Mouse (Mus musculus): ENCODE data around the gene Rad50. TPM values are rescaled to one million over a fixed set of nuclear protein-coding genes. Genes with fewer than 3 reads are reported as not detected.
A peak's percentile ranks its signal among the peaks of the same experiment; 100 is the strongest.

The Rad50 gene
- polyA plus RNA-seq, 2 experiments = 5.1 to 10.3 TPM

- Histone ChIP-seq H3K9me3 (ENCODE audit: control insufficient read depth, low read length) (no peaks in the 10 kb centered on the region), H3K27ac (peak overlapping the region; percentile 61; the same call in 1 of the 2 replicates), H3K4me2 (ENCODE audit: low read depth) (peak overlapping the region; percentile 60), H3K4me3 (ENCODE audit: insufficient read depth in 1 of 2, low read depth in 2 of 2, low read length in 2 of 2) (no peak overlapping the region), H3K36me3 (replicated peaks; ENCODE audit: control insufficient read depth, insufficient read depth, low read depth) (peaks cover 13% of the 10 kb centered on the region), H3K27me3 (ENCODE audit: control insufficient read depth, insufficient read depth, low read length) (no peaks in the 10 kb centered on the region), H3K4me1 (replicated peaks; ENCODE audit: control insufficient read depth in 2 of 2, insufficient read depth in 2 of 2, low read length in 1 of 2) (peaks cover 21 to 32% of the 10 kb centered on the region in 2 experiments), H3K9ac (replicated peaks) (no peak overlapping the region)
- peak in 2 of 3 experiments; percentile 22 to 28 for DNase-seq (ENCODE audit: low read depth in 3 of 3, low spot score in 3 of 3)
- WGBS (ENCODE audit: insufficient replicate concordance) = 18% methylated on average over 6 of the region's 6 CpGs
- ATAC-seq (ENCODE audit: insufficient read depth) = peak; percentile 52; the same call in 1 of the 2 replicates
- TF ChIP-seq CTCF (IDR thresholded peaks at IDR 0.05; ENCODE audit: low read depth) = no peak
- no peak for TF ChIP-seq EP300 (IDR thresholded peaks at IDR 0.05; ENCODE audit: low read depth)
Measured at GRCm38 (mm10) chr11:53657828-53658227, 49.3 kb downstream of the Rad50 start.

DNA sequence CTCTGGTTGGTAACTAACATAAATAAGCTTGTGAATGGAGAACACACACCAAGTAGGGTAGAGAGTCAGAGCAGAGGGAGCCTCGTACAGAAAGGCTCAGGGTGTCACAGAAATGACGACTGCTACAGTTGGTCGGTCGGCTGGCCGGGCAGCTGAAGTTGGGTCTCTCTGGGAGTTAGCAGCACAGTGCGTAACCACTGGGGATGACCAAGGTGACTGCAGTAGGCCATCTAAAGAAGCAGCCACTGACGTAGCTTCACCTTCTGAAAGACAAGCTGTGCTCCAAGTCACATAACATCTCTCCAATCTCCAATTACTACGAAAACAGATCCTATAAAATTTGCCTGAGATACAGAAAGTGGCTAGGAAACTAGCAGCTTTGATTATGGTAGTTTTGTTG lies 49.7 kb downstream of the Rad50 start:
- TF ChIP-seq EP300 (IDR thresholded peaks at IDR 0.05; ENCODE audit: low read depth) (no peak), CTCF (IDR thresholded peaks at IDR 0.05; ENCODE audit: low read depth) (no peak)
- no peak overlapping the region for H3K4me3 ChIP-seq (ENCODE audit: insufficient read depth in 1 of 2, low read depth in 2 of 2, low read length in 2 of 2)
- H3K36me3 ChIP-seq (replicated peaks; ENCODE audit: control insufficient read depth, insufficient read depth, low read depth) = peaks cover 13% of the 10 kb centered on the region
- H3K27ac ChIP-seq = peak overlapping the region; percentile 61
- ATAC-seq (ENCODE audit: insufficient read depth) = no peak
- no peaks in the 10 kb centered on the region for H3K27me3 ChIP-seq (ENCODE audit: control insufficient read depth, insufficient read depth, low read length)
- H3K9me3 ChIP-seq (ENCODE audit: control insufficient read depth, low read length) = no peaks in the 10 kb centered on the region
- peaks cover 21 to 30% of the 10 kb centered on the region in 2 experiments for H3K4me1 ChIP-seq (replicated peaks; ENCODE audit: control insufficient read depth in 2 of 2, insufficient read depth in 2 of 2, low read length in 1 of 2)
- peak overlapping the region; percentile 60 for H3K4me2 ChIP-seq (ENCODE audit: low read depth)
- H3K9ac ChIP-seq (replicated peaks) = peak overlapping the region; percentile 19; the same call in 1 of the 2 replicates
- 57% methylated on average over 8 of the region's 8 CpGs for WGBS (ENCODE audit: insufficient replicate concordance)
- no peak for DNase-seq (ENCODE audit: low read depth in 3 of 3, low spot score in 3 of 3)

DNA sequence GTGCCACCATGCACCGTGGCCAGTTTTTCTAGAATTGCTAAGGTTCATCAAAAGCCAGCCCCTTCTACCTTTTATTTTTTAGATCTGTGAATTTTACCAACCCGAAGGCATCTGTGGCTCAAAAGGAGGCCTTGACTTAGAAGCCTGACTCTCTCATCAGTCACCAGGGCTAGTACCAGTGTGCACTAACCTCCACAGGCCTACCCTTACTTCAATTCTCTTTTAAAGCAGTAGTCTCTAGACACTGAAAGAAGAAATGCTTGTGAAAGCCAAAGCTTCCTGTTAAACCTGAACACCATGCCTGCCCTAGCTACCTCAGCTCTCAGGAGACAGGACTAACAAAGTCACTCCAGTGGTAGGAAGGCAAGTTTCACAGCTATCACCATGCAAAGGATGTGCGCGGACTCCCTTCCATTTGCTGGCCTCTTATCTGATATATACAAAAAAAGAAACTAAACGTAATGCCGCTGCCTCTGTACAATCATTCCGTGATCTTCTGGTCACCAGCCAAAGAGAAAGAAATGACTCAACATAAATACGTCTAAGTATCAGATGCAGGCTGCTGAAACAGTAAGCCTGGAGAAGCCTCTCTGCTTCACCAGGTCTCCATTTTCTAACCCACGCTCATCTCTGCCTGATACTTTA lies 50.4 kb downstream of the Rad50 start:
- no peak for TF ChIP-seq CTCF (IDR thresholded peaks at IDR 0.05; ENCODE audit: low read depth)
- no peak for TF ChIP-seq EP300 (IDR thresholded peaks at IDR 0.05; ENCODE audit: low read depth)
- Histone ChIP-seq H3K36me3 (replicated peaks; ENCODE audit: control insufficient read depth, insufficient read depth, low read depth) (peaks cover 17% of the 10 kb centered on the region), H3K9me3 (ENCODE audit: control insufficient read depth, low read length) (no peaks in the 10 kb centered on the region), H3K9ac (replicated peaks) (peak overlapping the region; percentile 34), H3K27ac (peak overlapping the region; percentile 62), H3K4me2 (ENCODE audit: low read depth) (peak overlapping the region; percentile 60), H3K4me3 (ENCODE audit: insufficient read depth in 1 of 2, low read depth in 2 of 2, low read length in 2 of 2) (peak overlapping the region in 1 of 2 experiments; percentile 7; a peak in 2 of 4 replicates), H3K27me3 (ENCODE audit: control insufficient read depth, insufficient read depth, low read length) (no peaks in the 10 kb centered on the region), H3K4me1 (replicated peaks; ENCODE audit: control insufficient read depth in 2 of 2, insufficient read depth in 2 of 2, low read length in 1 of 2) (peaks cover 21 to 30% of the 10 kb centered on the region in 2 experiments)
- ATAC-seq (ENCODE audit: insufficient read depth) (peak; percentile 64), DNase-seq (ENCODE audit: low read depth in 3 of 3, low spot score in 3 of 3) (peak; percentile 51 to 64 (median 57))
- 32% methylated on average over 9 of the region's 9 CpGs for WGBS (ENCODE audit: insufficient replicate concordance)

GRCm38 (mm10) chr11:53655043-53655442 lies 52.1 kb downstream of the Rad50 start:
- no peaks in the 10 kb centered on the region for H3K27me3 ChIP-seq (ENCODE audit: control insufficient read depth, insufficient read depth, low read length)
- peak; percentile 57 to 77 (median 65) for DNase-seq (ENCODE audit: low read depth in 3 of 3, low spot score in 3 of 3)
- H3K36me3 ChIP-seq (replicated peaks; ENCODE audit: control insufficient read depth, insufficient read depth, low read depth) = peaks cover 28% of the 10 kb centered on the region
- peak; percentile 81 for ATAC-seq (ENCODE audit: insufficient read depth)
- 13% methylated on average over 5 of the region's 5 CpGs for whole genome bisulfite sequencing (ENCODE audit: insufficient replicate concordance)
- H3K4me2 ChIP-seq (ENCODE audit: low read depth) = peak overlapping the region; percentile 36
- peak overlapping the region; percentile 51 for H3K27ac ChIP-seq
- H3K9me3 ChIP-seq (ENCODE audit: control insufficient read depth, low read length) = no peaks in the 10 kb centered on the region
- peaks cover 21 to 32% of the 10 kb centered on the region in 2 experiments for H3K4me1 ChIP-seq (replicated peaks; ENCODE audit: control insufficient read depth in 2 of 2, insufficient read depth in 2 of 2, low read length in 1 of 2)
- peak; percentile 55 for TF ChIP-seq EP300 (IDR thresholded peaks at IDR 0.05; ENCODE audit: low read depth)
- no peak for TF ChIP-seq CTCF (IDR thresholded peaks at IDR 0.05; ENCODE audit: low read depth)
- H3K9ac ChIP-seq (replicated peaks) = no peak overlapping the region
- no peak overlapping the region for H3K4me3 ChIP-seq (ENCODE audit: insufficient read depth in 1 of 2, low read depth in 2 of 2, low read length in 2 of 2)

DNA sequence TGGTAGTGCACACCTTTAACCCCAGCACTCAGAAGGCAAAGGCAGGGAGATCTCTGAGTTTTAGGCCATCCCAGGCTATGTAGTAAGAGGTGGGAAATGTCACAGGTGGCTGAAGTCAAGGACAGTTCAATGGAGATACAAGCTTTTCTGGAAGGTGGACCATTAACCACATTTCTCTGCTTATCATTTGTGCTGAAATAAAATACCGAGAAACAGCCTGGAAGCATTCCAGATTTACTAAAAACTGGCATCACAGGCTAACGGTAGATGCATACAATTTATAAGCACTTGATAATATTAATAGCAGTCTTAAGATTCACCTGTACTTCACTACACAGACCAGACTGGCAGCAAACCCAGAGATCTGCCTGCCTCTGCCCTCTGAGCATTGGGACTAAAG lies 54.7 kb downstream of the Rad50 start:
- TF ChIP-seq EP300 (IDR thresholded peaks at IDR 0.05; ENCODE audit: low read depth) (no peak), CTCF (IDR thresholded peaks at IDR 0.05; ENCODE audit: low read depth) (no peak)
- ATAC-seq (ENCODE audit: insufficient read depth) = no peak
- DNase-seq (ENCODE audit: low read depth in 3 of 3, low spot score in 3 of 3) = no peak
- 76% methylated on average over 2 of the region's 2 CpGs for WGBS (ENCODE audit: insufficient replicate concordance)
- Histone ChIP-seq H3K4me3 (ENCODE audit: insufficient read depth in 1 of 2, low read depth in 2 of 2, low read length in 2 of 2) (no peak overlapping the region), H3K27me3 (ENCODE audit: control insufficient read depth, insufficient read depth, low read length) (no peaks in the 10 kb centered on the region), H3K4me1 (replicated peaks; ENCODE audit: control insufficient read depth in 2 of 2, insufficient read depth in 2 of 2, low read length in 1 of 2) (peaks cover 14 to 25% of the 10 kb centered on the region in 2 experiments), H3K4me2 (ENCODE audit: low read depth) (no peak overlapping the region), H3K27ac (no peak overlapping the region), H3K9ac (replicated peaks) (no peak overlapping the region), H3K9me3 (ENCODE audit: control insufficient read depth, low read length) (no peaks in the 10 kb centered on the region), H3K36me3 (replicated peaks; ENCODE audit: control insufficient read depth, insufficient read depth, low read depth) (peaks cover 33% of the 10 kb centered on the region)

Data from liver, embryonic 14.5 days (tissue).